Mouse (Mus musculus): ENCODE results near the gene Rbm47. TPM values are rescaled to one million over a fixed set of nuclear protein-coding genes. Genes with fewer than 3 reads are reported as not detected.
A peak's percentile ranks its signal among the peaks of the same experiment; 100 is the strongest.

Gene Rbm47
- polyA plus RNA-seq, 1 experiment from 2014 or later: 1.0 TPM

DNA sequence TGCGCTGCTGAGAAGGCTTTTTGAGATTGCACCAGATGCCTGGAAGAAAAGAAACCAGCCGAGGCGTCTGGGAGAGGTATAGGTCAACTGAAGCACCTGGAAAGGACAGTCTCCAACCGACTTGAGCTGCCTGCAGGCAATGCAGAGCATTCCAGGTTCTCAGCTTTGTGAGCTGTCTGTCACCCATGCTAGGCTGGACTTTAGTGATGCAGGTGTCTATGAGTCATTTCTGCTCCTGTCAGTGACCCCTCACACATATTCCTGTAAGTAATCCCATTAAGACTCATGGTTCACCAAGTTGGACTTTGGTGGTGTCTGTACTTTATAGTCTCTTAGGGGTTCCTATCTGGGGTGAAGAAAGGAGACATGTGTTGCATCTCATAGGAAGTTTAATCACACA, 31.4 kb downstream of the Rbm47 start:
- ATAC-seq (ENCODE audit: low FRiP score, low TSS enrichment) (no peak), DNase-seq (no peak)
- Histone ChIP-seq H3K36me3 (ENCODE audit: control insufficient read depth, insufficient read depth, low read length) (no peaks in the 10 kb centered on the region), H3K9me3 (ENCODE audit: control insufficient read depth, low read length) (no peaks in the 10 kb centered on the region), H3K27me3 (ENCODE audit: control insufficient read depth, insufficient read depth, low read length) (no peaks in the 10 kb centered on the region), H3K4me3 (replicated peaks; ENCODE audit: low read depth, low read length) (no peak overlapping the region), H3K9ac (replicated peaks; ENCODE audit: low read length) (no peak overlapping the region), H3K4me2 (ENCODE audit: low read length) (no peak overlapping the region), H3K27ac (replicated peaks; ENCODE audit: low read depth, low read length) (no peak overlapping the region), H3K4me1 (ENCODE audit: control insufficient read depth, insufficient read depth, low read length) (no peaks in the 10 kb centered on the region)
- 86% methylated on average over 4 of the region's 4 CpGs for WGBS

DNA sequence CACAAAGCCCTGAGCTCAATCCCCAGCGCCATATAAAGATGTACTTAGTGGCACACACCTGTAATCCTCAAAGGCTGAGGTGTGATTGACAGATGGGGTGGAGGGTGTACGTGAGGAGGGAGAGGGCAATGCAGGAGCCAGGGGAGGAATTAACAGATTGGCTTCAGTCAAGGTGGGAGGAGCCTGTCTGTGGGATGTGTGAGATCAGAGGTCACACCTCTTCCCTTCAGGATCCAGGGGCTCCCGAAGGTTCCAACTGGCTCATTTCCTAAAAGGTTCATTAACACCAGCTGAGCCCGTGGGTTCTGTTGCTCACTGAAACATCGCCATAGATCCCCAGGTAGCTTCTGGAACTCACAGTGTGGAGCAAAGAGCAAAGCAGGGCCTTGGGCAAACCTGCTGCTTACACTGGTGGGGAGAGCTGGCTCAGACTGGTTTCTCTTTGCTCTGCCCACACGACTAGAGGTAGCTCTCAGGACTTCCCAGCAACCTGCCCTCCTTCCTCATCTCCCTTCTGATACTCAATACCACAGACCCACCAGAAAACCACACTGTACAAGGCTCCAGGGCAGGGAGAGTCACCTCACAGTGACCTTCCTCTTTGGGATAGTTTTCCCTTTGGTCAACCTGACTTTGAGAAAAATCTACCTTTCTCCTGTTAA, 33.2 kb downstream of the Rbm47 start:
- ATAC-seq (ENCODE audit: low FRiP score, low TSS enrichment): no peak
- no peak for DNase-seq

DNA sequence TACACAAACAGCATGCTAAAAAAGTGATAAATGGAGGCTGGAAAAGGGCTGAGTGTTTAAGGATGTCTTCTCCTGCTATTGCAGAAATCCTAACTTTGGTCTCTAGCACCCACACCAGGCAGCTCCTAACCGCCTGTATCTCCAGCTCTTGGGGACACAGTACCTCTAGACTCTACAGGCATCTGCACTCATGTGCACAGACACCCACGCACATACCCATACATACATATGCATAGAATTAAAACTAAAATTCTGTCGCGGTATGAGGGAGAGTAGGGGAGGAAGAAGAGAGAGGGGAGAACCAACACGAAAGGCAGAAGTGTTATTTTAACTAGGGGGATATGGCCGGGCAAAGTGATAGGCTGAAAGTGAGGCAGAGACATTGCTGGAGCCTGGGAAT, 33.7 kb downstream of the Rbm47 start:
- no peak for DNase-seq
- no peak for ATAC-seq (ENCODE audit: low FRiP score, low TSS enrichment)

More for the DNA sequence above, 33.2 kb downstream of the Rbm47 start:
- no peaks in the 10 kb centered on the region for H3K36me3 ChIP-seq (ENCODE audit: control insufficient read depth, insufficient read depth, low read length)
- no peak overlapping the region for H3K4me2 ChIP-seq (ENCODE audit: low read length)
- H3K9me3 ChIP-seq (ENCODE audit: control insufficient read depth, low read length): no peaks in the 10 kb centered on the region
- H3K27me3 ChIP-seq (ENCODE audit: control insufficient read depth, insufficient read depth, low read length): no peaks in the 10 kb centered on the region
- no peak overlapping the region for H3K27ac ChIP-seq (replicated peaks; ENCODE audit: low read depth, low read length)
- 42% methylated on average over 6 of the region's 6 CpGs for WGBS
- H3K4me3 ChIP-seq (replicated peaks; ENCODE audit: low read depth, low read length): no peak overlapping the region
- H3K9ac ChIP-seq (replicated peaks; ENCODE audit: low read length): no peak overlapping the region
- no peaks in the 10 kb centered on the region for H3K4me1 ChIP-seq (ENCODE audit: control insufficient read depth, insufficient read depth, low read length)

DNA sequence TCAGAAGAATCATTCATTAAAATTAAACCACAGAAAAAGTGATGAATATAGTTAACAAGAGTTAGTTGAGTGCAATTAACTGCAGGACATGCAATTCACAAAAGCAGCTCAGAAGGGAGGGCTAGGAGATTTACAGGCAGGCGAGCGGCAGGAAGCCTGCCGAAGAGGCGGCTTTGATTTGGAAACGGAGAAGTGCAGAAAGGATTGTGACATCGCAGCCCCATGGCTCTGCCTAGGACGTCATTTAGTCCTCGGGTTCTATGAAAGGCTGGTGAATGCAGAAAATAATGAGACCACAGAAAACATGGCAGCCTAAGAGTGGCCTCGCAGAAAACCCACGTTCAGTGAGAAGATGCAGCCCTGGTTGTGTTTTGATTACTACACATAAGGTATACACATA, 34.3 kb downstream of the Rbm47 start:
- peak; percentile 21 for DNase-seq
- WGBS: 18% methylated on average over 10 of the region's 10 CpGs

More for the DNA sequence above, 33.7 kb downstream of the Rbm47 start:
- no peaks in the 10 kb centered on the region for H3K9me3 ChIP-seq (ENCODE audit: control insufficient read depth, low read length)
- H3K4me2 ChIP-seq (ENCODE audit: low read length): no peak overlapping the region
- H3K9ac ChIP-seq (replicated peaks; ENCODE audit: low read length): no peak overlapping the region
- no peak overlapping the region for H3K27ac ChIP-seq (replicated peaks; ENCODE audit: low read depth, low read length)
- WGBS: 76% methylated on average over 6 of the region's 6 CpGs
- H3K27me3 ChIP-seq (ENCODE audit: control insufficient read depth, insufficient read depth, low read length): no peaks in the 10 kb centered on the region
- no peak overlapping the region for H3K4me3 ChIP-seq (replicated peaks; ENCODE audit: low read depth, low read length)
- no peaks in the 10 kb centered on the region for H3K36me3 ChIP-seq (ENCODE audit: control insufficient read depth, insufficient read depth, low read length)
- H3K4me1 ChIP-seq (ENCODE audit: control insufficient read depth, insufficient read depth, low read length): no peaks in the 10 kb centered on the region

DNA sequence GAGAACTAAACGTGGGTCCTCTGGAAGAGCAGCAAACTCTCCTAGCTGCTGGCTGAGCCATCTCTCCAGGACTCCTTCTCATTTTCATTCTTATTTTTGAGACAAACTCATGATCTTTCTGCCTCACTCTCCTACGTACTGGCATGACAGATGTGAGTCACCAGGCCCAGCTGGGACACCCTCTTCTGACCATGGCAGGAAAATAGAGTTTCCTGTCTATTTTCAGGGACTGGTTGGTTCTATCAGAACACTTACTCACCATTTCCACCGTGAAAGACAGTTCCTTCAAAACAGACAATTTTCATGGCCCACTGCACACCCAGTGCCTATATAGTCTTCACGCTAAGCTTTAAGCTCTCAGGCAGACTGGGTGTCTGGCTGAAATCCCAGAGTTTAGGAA, 35.7 kb downstream of the Rbm47 start:
- Histone ChIP-seq H3K36me3 (ENCODE audit: control insufficient read depth, insufficient read depth, low read length) (no peaks in the 10 kb centered on the region), H3K9ac (replicated peaks; ENCODE audit: low read length) (no peak overlapping the region), H3K4me3 (replicated peaks; ENCODE audit: low read depth, low read length) (no peak overlapping the region), H3K4me2 (ENCODE audit: low read length) (no peak overlapping the region), H3K9me3 (ENCODE audit: control insufficient read depth, low read length) (no peaks in the 10 kb centered on the region), H3K4me1 (ENCODE audit: control insufficient read depth, insufficient read depth, low read length) (no peaks in the 10 kb centered on the region), H3K27me3 (ENCODE audit: control insufficient read depth, insufficient read depth, low read length) (no peaks in the 10 kb centered on the region), H3K27ac (replicated peaks; ENCODE audit: low read depth, low read length) (no peak overlapping the region)
- WGBS: 49% methylated on average over 4 of the region's 4 CpGs
- DNase-seq: no peak
- ATAC-seq (ENCODE audit: low FRiP score, low TSS enrichment): no peak

More for the DNA sequence above, 34.3 kb downstream of the Rbm47 start:
- H3K36me3 ChIP-seq (ENCODE audit: control insufficient read depth, insufficient read depth, low read length): no peaks in the 10 kb centered on the region
- H3K4me1 ChIP-seq (ENCODE audit: control insufficient read depth, insufficient read depth, low read length): no peaks in the 10 kb centered on the region
- H3K27ac ChIP-seq (replicated peaks; ENCODE audit: low read depth, low read length): no peak overlapping the region
- no peak overlapping the region for H3K4me3 ChIP-seq (replicated peaks; ENCODE audit: low read depth, low read length)
- H3K4me2 ChIP-seq (ENCODE audit: low read length): no peak overlapping the region
- no peak for ATAC-seq (ENCODE audit: low FRiP score, low TSS enrichment)
- H3K9ac ChIP-seq (replicated peaks; ENCODE audit: low read length): no peak overlapping the region
- H3K9me3 ChIP-seq (ENCODE audit: control insufficient read depth, low read length): no peaks in the 10 kb centered on the region
- H3K27me3 ChIP-seq (ENCODE audit: control insufficient read depth, insufficient read depth, low read length): no peaks in the 10 kb centered on the region

DNA sequence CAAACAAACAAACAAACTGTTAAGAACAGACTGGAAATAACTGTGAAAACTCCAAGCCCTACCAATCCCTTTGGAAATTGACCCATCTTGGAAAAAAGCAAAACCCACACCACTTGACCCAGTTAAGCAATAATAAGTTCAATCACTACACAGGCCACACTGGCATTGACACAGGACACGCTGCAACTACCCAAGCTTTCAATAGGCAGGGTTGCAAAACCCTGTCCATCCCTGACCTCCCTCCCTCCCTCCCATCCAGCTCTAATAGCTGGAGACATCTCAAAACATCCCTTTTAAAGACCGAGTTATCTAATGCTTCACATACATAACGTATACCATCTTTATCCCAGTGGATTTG, 37.1 kb downstream of the Rbm47 start:
- no peak for DNase-seq
- Histone ChIP-seq H3K27me3 (ENCODE audit: control insufficient read depth, insufficient read depth, low read length) (no peaks in the 10 kb centered on the region), H3K36me3 (ENCODE audit: control insufficient read depth, insufficient read depth, low read length) (no peaks in the 10 kb centered on the region), H3K9me3 (ENCODE audit: control insufficient read depth, low read length) (no peaks in the 10 kb centered on the region), H3K4me1 (ENCODE audit: control insufficient read depth, insufficient read depth, low read length) (no peaks in the 10 kb centered on the region), H3K9ac (replicated peaks; ENCODE audit: low read length) (no peak overlapping the region), H3K27ac (replicated peaks; ENCODE audit: low read depth, low read length) (no peak overlapping the region), H3K4me2 (ENCODE audit: low read length) (no peak overlapping the region), H3K4me3 (replicated peaks; ENCODE audit: low read depth, low read length) (no peak overlapping the region)
- ATAC-seq (ENCODE audit: low FRiP score, low TSS enrichment): no peak
- 75% methylated on average over 3 of the region's 3 CpGs for WGBS

DNA sequence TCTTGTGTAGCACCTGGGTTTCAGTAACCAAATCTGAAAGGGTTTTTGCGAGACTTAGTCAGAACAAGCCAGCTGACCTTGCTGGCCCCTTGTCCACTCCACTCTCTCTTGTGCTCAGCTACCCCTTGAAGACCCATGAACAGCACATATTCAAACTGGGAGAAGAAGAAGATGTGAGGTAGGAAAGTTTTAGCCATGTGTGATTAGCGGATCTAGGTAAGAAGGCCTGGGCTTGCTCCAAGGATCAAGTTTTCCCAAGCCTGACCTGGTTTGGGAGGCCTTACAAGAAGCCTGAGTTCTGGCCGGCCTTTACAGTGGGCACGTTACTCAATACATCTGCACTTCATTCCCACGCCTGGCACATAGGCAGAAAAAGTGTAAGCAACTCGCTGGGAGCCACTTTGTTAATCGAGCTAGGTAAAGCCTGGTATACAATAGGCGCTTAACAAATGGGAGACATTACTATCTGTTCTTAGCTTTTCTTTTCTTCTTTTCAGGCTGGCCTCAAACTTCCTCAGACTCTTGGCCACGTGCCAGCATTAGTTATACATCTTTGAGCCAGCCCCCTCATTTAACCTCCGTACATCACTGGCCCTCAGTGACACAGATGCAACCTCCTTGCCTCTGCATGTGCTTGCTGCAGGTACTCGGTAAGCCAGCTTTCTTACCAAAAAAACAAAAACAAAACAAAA, 37.6 kb downstream of the Rbm47 start:
- no peak overlapping the region for H3K4me3 ChIP-seq (replicated peaks; ENCODE audit: low read depth, low read length)
- no peaks in the 10 kb centered on the region for H3K27me3 ChIP-seq (ENCODE audit: control insufficient read depth, insufficient read depth, low read length)
- DNase-seq (peak; percentile 39), ATAC-seq (ENCODE audit: low FRiP score, low TSS enrichment) (no peak)
- H3K9ac ChIP-seq (replicated peaks; ENCODE audit: low read length): no peak overlapping the region
- H3K4me1 ChIP-seq (ENCODE audit: control insufficient read depth, insufficient read depth, low read length): no peaks in the 10 kb centered on the region
- H3K9me3 ChIP-seq (ENCODE audit: control insufficient read depth, low read length): no peaks in the 10 kb centered on the region
- 57% methylated on average over 11 of the region's 11 CpGs for WGBS
- H3K27ac ChIP-seq (replicated peaks; ENCODE audit: low read depth, low read length): no peak overlapping the region
- H3K4me2 ChIP-seq (ENCODE audit: low read length): no peak overlapping the region
- no peaks in the 10 kb centered on the region for H3K36me3 ChIP-seq (ENCODE audit: control insufficient read depth, insufficient read depth, low read length)

DNA sequence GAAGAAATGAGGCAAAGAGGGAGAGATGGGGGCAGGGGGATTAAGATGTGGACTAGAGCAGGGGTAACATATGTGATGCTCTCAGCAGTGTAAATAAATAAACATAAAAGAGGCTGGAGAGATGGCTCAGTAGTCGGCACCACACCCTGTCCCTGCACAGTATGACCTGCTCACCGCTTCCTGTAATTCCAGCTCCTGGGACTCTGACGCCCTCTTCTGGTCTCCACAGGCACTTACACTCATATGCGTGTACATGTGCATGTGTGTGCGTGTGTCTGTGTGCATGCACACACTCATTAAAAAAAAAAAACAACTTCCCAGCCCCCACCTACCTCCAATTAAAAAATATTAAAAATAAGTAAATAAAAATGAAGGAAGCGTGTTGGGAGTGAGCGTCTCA, 38.3 kb downstream of the Rbm47 start:
- Histone ChIP-seq H3K4me1 (ENCODE audit: control insufficient read depth, insufficient read depth, low read length) (no peaks in the 10 kb centered on the region), H3K9ac (replicated peaks; ENCODE audit: low read length) (no peak overlapping the region), H3K36me3 (ENCODE audit: control insufficient read depth, insufficient read depth, low read length) (no peaks in the 10 kb centered on the region), H3K4me2 (ENCODE audit: low read length) (no peak overlapping the region), H3K4me3 (replicated peaks; ENCODE audit: low read depth, low read length) (no peak overlapping the region), H3K27ac (replicated peaks; ENCODE audit: low read depth, low read length) (no peak overlapping the region), H3K27me3 (ENCODE audit: control insufficient read depth, insufficient read depth, low read length) (no peaks in the 10 kb centered on the region), H3K9me3 (ENCODE audit: control insufficient read depth, low read length) (no peaks in the 10 kb centered on the region)
- ATAC-seq (ENCODE audit: low FRiP score, low TSS enrichment) (no peak), DNase-seq (no peak)
- WGBS: 96% methylated on average over 7 of the region's 7 CpGs

DNA sequence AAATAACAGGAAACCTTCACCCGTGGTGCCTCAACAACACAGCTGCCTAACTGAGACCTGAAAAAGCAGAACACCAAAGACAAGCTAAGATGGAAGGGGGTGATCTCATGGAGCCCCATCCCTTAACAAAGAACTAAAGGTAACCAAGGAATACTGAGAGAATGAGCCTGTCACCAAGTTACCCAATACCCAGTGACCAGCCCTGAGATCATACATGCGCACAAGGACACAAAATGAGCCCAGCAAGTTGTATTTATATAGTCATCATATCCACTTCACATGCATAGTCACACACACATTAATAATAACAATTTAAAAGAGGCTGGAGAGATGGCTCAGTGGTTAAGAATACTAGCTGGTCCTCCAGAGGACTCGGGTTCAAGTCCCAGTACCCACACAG, 44.0 kb downstream of the Rbm47 start:
- no peak overlapping the region for H3K4me2 ChIP-seq (ENCODE audit: low read length)
- ATAC-seq (ENCODE audit: low FRiP score, low TSS enrichment): no peak
- 92% methylated on average over 3 of the region's 3 CpGs for WGBS

More for the DNA sequence above, 44.0 kb downstream of the Rbm47 start:
- no peaks in the 10 kb centered on the region for H3K36me3 ChIP-seq (ENCODE audit: control insufficient read depth, insufficient read depth, low read length)
- no peaks in the 10 kb centered on the region for H3K9me3 ChIP-seq (ENCODE audit: control insufficient read depth, low read length)
- H3K4me3 ChIP-seq (replicated peaks; ENCODE audit: low read depth, low read length): no peak overlapping the region
- no peak for DNase-seq
- no peak overlapping the region for H3K27ac ChIP-seq (replicated peaks; ENCODE audit: low read depth, low read length)
- H3K27me3 ChIP-seq (ENCODE audit: control insufficient read depth, insufficient read depth, low read length): no peaks in the 10 kb centered on the region
- H3K4me1 ChIP-seq (ENCODE audit: control insufficient read depth, insufficient read depth, low read length): no peaks in the 10 kb centered on the region
- no peak overlapping the region for H3K9ac ChIP-seq (replicated peaks; ENCODE audit: low read length)

Measured in midbrain, embryonic 14.5 days (tissue).